Mouse (Mus musculus): ENCODE measurements around the gene Tnxb. TPM values are rescaled to one million over a fixed set of nuclear protein-coding genes. Genes with fewer than 3 reads are reported as not detected.
A peak's percentile ranks its signal among the peaks of the same experiment; 100 is the strongest.

Tnxb gene
- total RNA-seq, 1 experiment from 2014 or later: not detected

DNA sequence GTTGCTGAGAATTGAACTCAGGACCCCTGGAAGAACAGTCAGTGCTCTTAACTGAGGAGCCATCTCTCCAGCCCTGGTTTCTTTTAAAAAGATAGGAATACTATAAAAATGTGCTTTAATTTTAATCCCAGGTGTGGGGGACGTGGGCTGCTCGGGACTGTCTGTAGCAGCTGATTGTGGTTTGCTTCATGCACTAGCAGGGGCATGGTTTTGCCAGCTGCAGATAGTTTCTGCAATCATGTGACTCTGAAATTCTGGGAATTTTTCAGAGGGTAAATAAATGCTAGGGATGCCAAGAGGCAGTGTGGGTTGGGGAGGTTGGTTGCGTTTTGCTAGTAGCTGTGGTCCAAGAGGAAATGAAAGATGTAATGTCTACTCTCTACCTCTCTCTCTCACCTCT, 28.4 kb upstream of the Tnxb start:
- no peak for ATAC-seq (replicated peaks; ENCODE audit: low read depth, poor library complexity, severe bottlenecking)

DNA sequence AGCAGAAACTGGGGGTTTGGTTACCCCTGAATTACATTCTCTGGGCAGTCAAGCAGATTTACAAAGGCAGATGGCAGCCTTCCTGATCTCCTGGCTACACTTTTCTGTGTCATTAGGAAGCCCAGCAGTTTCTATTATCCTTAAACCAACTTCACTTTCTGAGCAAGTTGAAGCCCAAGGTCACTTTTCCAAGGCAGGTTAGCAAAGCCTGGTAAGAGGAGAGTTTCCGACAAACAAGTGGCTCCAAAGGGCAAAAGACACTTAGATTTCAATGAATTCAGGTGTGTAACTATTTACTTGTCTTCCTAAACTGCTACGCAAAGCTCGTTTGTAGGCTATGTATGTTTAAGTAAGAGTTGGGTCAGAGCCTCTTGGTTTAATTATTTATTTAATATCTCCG, 27.0 kb upstream of the Tnxb start:
- ATAC-seq (replicated peaks; ENCODE audit: low read depth, poor library complexity, severe bottlenecking): no peak

DNA sequence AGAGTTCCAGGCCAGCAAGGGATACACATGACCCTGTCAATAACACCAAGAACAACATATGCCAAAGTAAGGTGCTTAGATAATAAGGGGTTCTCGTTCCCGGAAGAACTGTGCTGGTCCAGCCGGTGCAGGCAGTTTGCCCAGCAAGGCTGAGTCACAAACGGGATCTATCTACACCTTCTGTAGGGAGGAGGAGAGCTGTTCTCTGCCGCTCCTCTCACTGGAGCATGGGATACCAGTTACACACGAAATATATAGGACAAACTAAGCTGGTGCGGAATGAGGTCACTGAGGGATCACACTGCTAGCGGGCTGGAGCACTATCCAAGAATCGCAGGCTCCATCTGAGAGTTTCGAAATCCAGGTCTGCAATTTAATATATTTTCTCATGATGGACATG, 26.4 kb upstream of the Tnxb start:
- ATAC-seq (replicated peaks; ENCODE audit: low read depth, poor library complexity, severe bottlenecking): no peak

DNA sequence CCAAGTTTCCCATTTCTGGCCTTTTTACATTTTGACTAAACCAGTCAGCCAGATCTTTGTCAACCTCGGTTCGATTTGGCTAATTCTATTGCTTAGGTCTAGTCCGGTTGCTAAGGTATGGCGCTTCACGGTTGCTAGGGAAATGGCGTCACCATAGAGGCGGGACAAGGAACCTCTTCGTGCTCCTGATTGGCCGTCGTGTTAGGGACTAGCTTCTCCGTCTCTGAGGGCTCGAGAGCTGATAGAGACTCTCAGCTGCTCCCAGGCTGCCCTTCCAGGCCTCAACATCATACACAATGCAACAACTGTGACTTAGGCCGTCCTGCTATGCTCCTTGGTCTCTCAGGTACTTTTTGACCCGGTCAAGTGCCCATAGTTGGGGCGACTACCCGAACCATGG, 25.7 kb upstream of the Tnxb start, which contains the start of gene Fkbpl:
Fkbpl (plus strand) TSS at position 157 of the 400 bp plus-strand sequence.
- peak; percentile 77 for ATAC-seq (replicated peaks; ENCODE audit: low read depth, poor library complexity, severe bottlenecking)

DNA sequence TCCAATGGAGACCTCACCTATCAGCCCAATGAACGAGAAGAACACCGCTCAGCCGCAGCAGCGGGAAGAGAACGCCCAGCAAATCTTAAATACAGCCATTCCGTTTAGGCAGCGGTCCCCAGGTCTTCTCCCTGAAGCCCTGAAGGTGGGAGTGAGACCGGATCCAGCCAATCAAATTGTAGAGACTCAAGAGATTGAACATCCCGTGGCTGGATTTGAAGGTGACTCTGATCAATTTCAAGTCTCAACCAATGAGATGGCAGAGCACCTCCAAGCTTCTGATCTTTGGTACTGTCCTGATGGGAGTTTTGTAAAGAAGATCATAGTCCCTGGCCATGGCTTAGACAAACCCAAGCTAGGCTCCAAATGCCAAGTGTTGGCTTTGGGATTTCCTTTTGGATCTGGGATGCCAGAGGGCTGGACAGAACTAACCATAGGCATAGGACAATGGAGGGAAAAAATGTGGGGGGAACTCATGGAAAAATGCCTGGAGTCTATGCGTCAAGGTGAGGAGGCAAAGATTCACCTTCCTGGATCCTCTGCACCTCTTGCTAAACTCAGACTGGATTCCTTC, 25.0 kb upstream of the Tnxb start:
- no peak for ATAC-seq (replicated peaks; ENCODE audit: low read depth, poor library complexity, severe bottlenecking)

DNA sequence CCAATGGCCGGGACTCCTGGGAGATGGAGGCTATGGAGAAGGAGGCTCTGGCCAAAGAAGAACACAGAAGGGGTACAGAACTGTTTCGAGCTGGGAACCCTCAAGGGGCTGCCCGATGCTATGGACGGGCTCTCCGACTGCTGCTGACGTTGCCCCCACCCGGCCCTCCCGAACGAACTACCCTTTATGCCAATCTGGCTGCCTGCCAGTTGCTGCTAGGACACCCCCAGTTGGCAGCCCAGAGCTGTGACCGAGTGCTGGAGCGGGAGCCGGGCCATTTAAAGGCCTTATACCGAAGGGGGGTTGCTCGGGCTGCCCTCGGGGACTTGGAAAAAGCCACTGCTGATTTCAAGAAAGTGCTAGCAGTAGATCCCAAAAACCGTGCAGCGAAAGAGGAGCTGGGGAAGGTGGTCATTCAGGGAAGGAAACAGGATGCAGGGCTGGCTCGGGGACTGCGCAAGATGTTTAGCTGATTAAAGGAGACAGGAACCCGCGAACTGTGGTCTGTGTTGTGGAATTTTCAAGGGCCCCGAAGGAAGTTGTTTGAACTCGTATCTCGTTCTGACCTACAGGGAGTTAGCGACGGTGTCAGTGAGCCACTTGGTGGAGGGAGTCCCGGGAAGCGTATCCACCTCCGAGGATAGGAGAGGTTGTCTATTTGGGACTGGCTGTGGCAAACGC, 24.4 kb upstream of the Tnxb start:
- ATAC-seq (replicated peaks; ENCODE audit: low read depth, poor library complexity, severe bottlenecking): no peak

DNA sequence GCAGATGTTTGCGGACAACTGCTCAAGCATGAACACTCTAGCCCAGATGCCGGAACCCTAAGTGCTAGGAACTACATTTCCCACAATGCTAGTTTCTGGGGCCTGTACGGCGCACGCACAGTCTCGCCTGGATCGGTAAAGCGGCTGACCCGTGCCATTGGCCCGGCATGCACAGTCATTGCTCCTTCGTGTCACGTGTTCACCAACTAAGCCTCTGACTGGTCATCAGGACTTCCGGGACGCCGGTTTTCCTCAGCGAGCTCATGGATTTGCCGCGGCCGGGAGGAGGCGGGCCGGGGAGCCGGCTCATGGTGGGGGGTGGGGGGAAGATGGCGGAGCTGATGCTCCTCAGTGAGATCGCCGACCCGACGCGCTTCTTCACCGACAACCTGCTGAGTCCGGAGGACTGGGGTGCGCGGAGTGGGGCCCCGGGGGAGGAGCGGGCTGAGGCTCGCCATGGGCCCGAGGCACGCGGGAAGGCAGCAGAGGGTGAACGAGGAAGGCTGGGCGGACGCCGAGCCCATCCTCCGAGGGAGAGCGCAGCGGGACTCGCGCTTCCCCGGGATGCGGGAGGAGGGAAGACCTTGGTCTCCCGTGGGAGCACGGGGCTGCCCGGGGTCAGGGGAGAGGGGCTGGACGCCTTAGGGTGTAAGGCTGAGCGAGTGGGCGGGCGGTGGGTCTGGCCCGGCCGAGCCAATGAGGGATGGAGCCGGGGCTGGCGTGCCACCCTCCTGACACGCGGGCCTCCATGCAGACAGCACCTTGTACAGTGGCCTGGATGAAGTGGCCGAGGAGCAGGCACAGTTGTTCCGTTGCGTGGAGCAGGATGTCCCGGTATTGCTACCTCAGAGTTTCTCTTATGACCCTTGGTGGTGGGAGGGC, 23.2 kb upstream of the Tnxb start, which contains the start of gene Atf6b:
Atf6b (plus strand) TSS at position 241 of the 882 bp plus-strand sequence.
- peak; percentile 87 for ATAC-seq (replicated peaks; ENCODE audit: low read depth, poor library complexity, severe bottlenecking)

DNA sequence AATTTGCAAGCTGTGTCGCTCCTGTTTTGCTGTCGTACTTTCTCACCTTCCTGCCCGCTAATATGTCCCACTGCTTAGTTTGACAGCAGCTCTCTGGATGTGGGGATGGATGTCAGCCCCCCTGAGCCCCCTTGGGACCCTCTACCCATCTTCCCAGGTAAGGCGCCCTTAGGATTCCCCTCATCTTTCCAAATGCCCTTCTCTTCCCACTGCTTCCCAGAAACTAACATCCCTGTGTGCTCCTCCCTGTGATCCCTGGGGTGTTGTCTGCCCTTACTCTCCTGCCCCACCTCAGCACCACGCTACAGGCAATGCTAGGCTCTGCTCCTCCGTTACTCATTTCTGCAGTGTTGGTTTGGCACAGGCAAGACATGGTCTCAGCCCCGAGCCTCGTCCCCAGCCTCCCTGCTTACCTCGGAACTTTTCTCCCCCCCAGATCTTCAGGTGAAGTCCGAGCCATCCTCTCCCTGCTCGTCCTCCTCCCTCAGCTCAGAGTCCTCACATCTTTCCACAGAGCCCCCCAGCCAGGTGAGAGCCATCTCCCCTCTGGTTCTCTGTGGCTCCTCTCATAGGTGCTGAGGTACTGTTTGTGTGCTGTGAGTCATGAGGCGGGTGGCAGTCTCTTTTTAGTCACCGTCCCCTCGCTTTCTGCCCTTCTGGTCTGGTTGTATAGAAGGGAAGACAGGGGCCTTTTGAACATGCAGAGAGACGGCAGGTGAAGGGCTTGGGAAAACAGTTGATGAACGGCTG, 22.0 kb upstream of the Tnxb start:
- no peak for ATAC-seq (replicated peaks; ENCODE audit: low read depth, poor library complexity, severe bottlenecking)

DNA sequence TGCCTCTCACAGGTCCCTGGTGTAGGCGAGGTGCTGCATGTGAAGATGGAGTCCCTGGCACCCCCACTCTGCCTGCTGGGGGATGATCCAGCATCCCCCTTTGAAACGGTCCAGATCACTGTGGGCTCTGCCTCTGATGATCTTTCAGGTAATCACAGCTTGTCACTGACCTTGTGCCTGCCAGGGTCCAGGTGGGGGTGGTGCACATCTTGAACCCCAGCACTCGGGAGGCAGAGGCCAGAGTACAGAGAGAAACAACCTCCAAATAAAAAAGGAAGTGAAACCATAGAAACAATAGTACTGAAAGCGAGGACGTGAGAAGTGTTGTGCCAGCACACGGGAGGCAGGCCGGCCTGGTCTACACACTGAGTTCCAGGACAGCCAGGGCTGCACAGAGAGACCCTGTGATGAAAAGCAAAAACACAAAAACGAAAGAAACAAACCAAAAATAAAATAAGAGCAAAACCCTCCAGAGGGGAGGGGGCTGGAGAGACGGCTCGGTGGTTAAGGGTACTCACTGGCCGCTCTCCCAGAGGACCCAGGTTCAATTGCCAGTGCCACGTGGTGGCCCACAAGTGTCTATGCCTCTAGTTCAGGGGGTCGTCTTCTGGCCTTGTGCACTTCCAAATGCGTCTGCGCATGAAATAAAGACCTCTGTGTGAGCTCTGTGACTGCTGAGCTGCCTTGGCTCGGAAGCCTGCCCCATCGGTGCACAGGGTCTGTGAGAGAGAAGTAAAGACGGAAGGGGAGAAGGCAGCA, 21.1 kb upstream of the Tnxb start:
- no peak for ATAC-seq (replicated peaks; ENCODE audit: low read depth, poor library complexity, severe bottlenecking)

DNA sequence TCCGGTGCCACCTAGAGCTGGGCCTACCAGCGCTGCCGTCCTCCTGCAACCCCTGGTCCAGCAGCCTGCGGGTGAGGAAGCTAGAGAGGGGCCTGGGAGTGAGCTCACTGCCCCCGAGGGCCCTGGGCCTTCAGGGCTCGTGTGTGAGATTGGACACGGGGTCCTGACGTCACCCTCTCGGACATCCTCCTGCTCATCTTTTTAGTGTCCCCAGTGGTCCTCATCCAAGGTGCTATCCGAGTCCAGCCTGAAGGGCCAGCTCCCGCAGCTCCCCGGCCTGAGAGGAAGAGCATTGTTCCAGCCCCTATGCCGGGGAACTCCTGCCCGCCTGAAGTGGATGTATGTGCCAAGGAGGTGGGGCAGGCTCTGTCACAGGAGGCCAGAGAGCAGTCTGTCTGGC, 19.6 kb upstream of the Tnxb start:
- no peak for ATAC-seq (replicated peaks; ENCODE audit: low read depth, poor library complexity, severe bottlenecking)

DNA sequence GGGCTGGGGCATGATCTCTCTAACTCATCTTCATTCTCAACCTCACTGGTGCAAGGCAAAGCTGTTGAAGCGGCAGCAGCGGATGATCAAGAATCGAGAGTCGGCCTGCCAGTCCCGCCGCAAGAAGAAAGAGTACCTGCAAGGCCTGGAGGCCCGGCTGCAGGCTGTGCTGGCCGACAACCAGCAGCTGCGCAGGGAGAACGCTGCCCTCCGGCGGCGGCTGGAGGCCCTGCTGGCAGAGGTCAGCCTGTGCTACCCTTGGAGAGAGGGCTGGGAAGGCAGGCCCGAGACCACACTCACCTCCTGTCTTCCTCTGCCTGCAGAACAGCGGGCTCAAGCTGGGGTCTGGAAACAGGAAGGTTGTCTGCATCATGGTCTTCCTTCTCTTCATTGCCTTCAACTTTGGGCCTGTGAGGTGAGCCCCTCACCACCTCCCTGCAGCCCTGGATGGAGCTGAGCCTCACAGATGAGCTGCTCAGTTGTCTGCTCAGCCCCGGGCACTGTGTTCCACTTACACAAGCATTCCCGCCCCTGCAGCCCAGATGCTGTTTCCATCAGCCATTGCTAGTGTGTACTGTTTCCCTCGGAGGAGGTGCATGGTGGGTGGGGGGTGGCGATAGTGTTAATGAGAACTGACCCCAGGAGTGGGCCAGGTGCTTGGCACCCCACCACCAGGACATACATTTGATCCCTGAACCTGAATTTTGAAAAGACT, 18.7 kb upstream of the Tnxb start:
- no peak; the same call in 1 of the 2 replicates for ATAC-seq (replicated peaks; ENCODE audit: low read depth, poor library complexity, severe bottlenecking)

DNA sequence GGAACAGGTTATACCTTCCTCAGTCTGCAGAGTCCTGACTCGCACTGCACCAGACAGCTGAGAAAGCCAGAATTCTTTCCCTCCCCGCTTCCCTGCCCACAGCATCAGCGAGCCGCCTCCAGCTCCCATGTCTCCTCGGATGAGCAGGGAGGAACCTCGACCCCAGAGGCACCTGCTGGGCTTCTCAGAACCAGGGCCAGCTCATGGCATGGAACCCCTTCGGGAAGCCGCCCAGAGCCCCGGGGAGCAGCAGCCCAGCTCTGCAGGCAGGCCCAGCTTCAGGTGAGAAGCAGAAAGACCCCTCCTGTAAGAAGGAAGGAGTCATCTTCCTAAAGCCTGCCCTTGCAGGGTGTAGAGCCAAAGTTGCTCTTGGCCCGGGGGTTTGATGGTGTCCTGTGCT, 17.8 kb upstream of the Tnxb start:
- ATAC-seq (replicated peaks; ENCODE audit: low read depth, poor library complexity, severe bottlenecking): no peak

DNA sequence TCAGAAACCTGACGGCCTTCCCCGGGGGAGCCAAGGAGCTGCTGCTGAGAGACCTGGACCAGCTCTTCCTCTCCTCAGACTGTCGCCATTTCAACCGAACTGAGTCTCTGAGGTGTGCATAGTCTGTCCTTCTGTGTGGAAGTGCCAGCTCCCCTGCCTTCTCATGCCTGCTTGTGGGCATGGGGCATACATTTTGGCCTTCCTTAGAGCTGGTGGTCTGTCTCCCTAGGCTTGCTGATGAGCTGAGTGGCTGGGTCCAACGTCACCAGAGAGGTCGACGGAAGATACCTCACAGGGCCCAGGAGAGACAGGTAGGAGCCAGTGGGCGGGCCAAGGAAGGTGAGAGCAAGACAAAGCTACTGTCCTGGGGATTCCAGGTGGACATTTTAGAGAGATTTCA, 17.4 kb upstream of the Tnxb start:
- ATAC-seq (replicated peaks; ENCODE audit: low read depth, poor library complexity, severe bottlenecking): no peak

DNA sequence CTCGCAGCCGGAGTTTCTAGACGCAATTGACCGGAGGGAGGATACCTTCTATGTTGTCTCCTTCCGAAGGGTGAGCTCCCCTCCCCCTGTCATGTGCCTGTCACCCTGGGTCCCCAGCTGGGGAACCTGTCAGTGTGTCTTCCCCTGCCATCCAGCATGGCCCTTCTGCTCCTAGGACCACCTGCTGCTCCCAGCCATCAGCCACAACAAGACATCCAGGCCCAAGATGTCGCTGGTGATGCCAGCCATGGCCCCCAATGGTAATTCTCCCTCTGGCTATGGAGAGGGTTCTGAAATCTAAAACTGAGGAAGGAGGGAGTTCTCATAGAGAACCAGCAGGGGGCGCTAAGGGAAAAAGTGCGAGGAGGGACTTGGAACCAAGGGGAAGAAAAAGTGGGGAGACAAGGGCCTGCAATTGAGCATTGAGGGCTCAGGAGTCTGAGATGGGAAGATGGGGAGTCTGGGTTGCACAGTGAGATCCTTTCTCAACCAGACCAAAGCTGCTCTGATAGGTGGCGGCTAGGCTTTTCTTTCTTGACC, 16.5 kb upstream of the Tnxb start:
- no peak for ATAC-seq (replicated peaks; ENCODE audit: low read depth, poor library complexity, severe bottlenecking)

DNA sequence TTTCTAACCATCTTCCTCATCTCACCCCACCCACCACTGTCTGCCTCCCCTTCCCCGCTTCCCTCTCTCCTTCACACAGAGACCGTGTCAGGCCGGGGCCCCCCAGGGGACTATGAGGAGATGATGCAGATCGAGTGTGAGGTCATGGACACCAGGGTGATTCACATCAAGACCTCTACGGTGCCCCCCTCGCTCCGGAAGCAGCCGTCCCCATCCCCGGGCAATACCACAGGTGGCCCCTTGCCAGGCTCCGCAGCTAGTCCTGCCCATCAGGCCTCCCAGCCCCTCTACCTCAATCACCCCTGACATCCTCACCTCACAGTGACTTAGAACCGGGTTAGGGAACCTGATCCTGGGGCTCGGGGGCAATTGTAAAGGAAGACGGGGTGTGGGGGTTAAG, 15.9 kb upstream of the Tnxb start:
- ATAC-seq (replicated peaks; ENCODE audit: low read depth, poor library complexity, severe bottlenecking): no peak

DNA sequence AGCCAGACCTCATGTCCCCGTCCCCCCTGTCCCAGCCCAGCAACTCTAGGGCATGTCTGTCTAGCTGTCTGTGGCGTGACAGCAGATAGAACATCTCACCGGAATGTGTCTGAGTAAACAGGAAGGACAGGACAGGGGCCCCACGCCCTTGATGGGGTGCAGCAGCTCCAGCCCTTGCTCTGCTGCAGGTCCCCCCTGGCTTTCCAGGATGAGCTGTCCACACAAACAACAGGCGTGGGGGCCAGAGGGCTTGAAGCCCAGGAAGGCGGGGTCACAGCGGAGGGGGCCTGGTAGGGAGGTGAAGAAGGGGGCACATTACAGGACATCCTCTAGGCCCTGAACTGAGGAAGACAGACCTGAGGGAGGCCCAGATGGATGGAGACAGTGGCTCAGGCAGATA, 15.2 kb upstream of the Tnxb start:
- no peak for ATAC-seq (replicated peaks; ENCODE audit: low read depth, poor library complexity, severe bottlenecking)

DNA sequence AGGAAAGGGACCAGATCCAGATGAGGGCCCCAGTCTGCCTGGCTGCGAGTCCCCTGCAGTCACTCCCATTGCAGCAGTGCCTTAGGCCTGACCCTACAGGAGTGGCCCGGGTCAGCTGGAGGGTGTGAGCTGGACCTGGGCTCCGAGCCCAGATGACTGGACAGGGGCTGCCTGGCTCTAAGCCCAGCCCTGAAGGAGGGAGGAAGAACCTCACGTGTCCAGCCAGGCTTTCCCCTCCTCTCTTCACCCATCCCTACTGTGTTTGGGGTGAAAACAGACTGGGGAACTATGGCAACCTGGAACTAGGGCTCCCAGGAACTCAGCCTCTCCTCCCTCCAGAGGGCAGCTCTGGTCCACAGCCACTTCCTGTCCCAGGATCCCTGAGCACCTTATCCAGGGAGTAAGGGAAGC, 14.7 kb upstream of the Tnxb start:
- no peak for ATAC-seq (replicated peaks; ENCODE audit: low read depth, poor library complexity, severe bottlenecking)

DNA sequence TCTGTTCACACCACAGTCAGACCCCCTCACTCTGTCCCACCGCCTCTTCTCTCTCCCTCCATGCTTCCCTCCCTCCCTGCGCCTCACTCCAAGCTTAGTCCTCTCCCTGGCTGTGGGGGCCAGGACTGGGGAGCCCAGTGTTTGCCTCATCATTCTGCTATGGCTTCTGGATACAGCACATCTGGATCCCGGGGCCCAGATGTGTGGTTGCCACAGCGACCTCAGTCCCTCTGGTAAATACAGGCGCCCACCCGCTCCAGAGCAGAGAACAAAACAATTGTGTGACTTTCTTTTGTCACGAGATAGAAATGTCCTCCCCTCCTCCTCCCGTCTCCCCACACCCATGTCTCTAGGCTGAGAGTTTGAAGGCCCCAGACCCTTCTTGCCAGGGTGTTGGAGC, 13.7 kb upstream of the Tnxb start:
- no peak for ATAC-seq (replicated peaks; ENCODE audit: low read depth, poor library complexity, severe bottlenecking)

DNA sequence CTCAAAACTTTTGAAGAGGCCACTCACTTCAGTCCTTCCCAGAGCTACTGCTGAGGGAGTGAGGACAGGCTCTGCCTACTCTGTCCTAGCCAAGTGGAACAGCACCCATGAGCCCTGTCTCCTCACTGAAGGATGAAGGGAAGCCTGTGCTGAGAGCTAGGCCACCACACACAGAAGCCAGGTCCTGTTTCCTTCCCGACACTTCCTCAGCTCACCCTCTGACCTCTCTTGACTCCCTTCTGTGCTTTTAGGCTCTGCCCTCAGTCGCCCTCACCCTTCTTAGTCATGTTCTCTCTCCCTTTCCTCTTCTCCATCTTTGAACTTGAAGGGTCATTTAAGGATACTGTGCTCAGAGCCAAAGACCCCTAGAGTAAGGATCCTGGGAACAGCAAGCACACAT, 13.1 kb upstream of the Tnxb start:
- no peak for ATAC-seq (replicated peaks; ENCODE audit: low read depth, poor library complexity, severe bottlenecking)
